Mouse (Mus musculus) forebrain, embryonic 12.5 days (tissue): ENCODE data around the gene Olfr1462. TPM values are rescaled to one million over a fixed set of nuclear protein-coding genes. Genes with fewer than 3 reads are reported as not detected.

ENCODE experiments used
- ATAC-seq: fragments of 200-750 bp; cut with Nextera tagmentation; 2 replicates; pipeline ENCODE4 v1.8.0; 2017; ENCODE audit warnings: moderate TSS enrichment; ENCODE audit not compliant: low FRiP score
- H3K27ac ChIP-seq: fragments of 300-500 bp; sonication (generic); 2 replicates; pipeline ENCODE4 v1.5.1; 2016; ENCODE audit warnings: mild to moderate bottlenecking
- H3K27me3 ChIP-seq: fragments of 300-500 bp; sonication (generic); 2 replicates; pipeline ENCODE4 v1.6.1; 2016; ENCODE audit warnings: mild to moderate bottlenecking
- H3K36me3 ChIP-seq: fragments of 300-500 bp; sonication (generic); replicated peaks from 2 replicates; pipeline ENCODE4 v1.6.1; 2016; ENCODE audit warnings: mild to moderate bottlenecking
- H3K4me1 ChIP-seq: fragments of 300-500 bp; sonication (generic); 2 replicates; pipeline ENCODE4 v1.6.1; 2016
- H3K4me2 ChIP-seq: fragments of 300-500 bp; sonication (generic); 2 replicates; pipeline ENCODE4 v1.6.1; 2016; ENCODE audit warnings: mild to moderate bottlenecking, moderate library complexity
- H3K4me3 ChIP-seq: fragments of 300-500 bp; sonication (generic); replicated peaks from 2 replicates; pipeline ENCODE4 v1.5.1; 2016; ENCODE audit warnings: mild to moderate bottlenecking
- H3K9ac ChIP-seq: fragments of 300-500 bp; sonication (generic); 2 replicates; pipeline ENCODE4 v1.6.1; 2016; ENCODE audit warnings: mild to moderate bottlenecking
- H3K9me3 ChIP-seq: fragments of 300-500 bp; sonication (generic); 2 replicates; pipeline ENCODE4 v1.6.1; 2016
- WGBS: fragments of 180-500 bp; shearing (Covaris S2); methylation state at CpG from one replicate; pipeline ENCODE4 v1.1.7; 2016; 5-methylcytosine and 5-hydroxymethylcytosine counted together
- polyA plus RNA-seq: library from polyadenylated mRNA; unstranded; fragments of >200 nt; fragmentation: Nextera tagmentation; extraction: Ambion mirVana; gene quantifications from 2 replicates; pipeline ENCODE4 v1.2.1, GENCODE M21; 2016

The Olfr1462 gene
- polyA plus RNA-seq: not detected in 2 replicates

GRCm38 (mm10) chr19:13185434-13185833 is at the start of gene Olfr1462:
TSS of gene Olfr1462 (plus strand) at chr19:13185734.
- Histone ChIP-seq H3K9ac (no peak within 1 kb of the TSS), H3K27ac (no peak within 1 kb of the TSS), H3K36me3 (no peaks in the 10 kb centered on the region), H3K9me3 (peaks cover 18% of the 10 kb centered on the region), H3K4me2 (no peak within 1 kb of the TSS), H3K4me1 (no peaks in the 10 kb centered on the region), H3K27me3 (no peaks in the 10 kb centered on the region), H3K4me3 (no peak within 1 kb of the TSS)
- no peak for ATAC-seq
- WGBS: 81% methylated on average over 1 of the region's 1 CpGs

DNA sequence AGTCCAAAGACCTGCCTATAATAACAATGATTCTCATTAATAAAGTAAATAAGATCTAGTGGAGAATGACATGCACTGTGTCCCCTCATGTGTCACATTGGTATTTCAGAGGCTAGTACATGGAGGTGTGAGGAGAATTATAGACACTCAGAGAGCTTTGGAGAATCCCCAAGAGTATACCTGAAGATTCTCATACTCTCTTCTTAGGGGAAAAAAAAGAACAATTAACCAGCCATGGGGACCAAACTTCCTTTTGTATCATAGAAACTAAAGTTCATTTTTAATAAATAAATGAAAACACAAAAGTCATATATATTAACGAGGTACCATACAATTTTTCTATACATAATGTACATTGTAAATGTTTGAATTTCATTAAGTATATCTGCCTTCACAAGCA is 36.1 kb upstream of the Olfr1462 start, which contains the start of gene Olfr1459:
Olfr1459 (minus strand) TSS at position 101 of the 400 bp plus-strand sequence.
- WGBS: 70% methylated on average over 1 of the region's 1 CpGs
- Histone ChIP-seq H3K27me3 (no peaks in the 10 kb centered on the region), H3K27ac (no peak within 1 kb of the TSS), H3K4me3 (no peak within 1 kb of the TSS), H3K4me1 (no peaks in the 10 kb centered on the region), H3K9me3 (peaks cover 22% of the 10 kb centered on the region), H3K36me3 (no peaks in the 10 kb centered on the region), H3K9ac (no peak within 1 kb of the TSS), H3K4me2 (no peak within 1 kb of the TSS)
- no peak for ATAC-seq

GRCm38 (mm10) chr19:13162700-13163099 is 22.8 kb upstream of the Olfr1462 start, which contains the start of gene Olfr1461:
TSS of gene Olfr1461 (plus strand) at chr19:13163000.
- WGBS: 58% methylated on average over 1 of the region's 1 CpGs
- Histone ChIP-seq H3K27ac (no peak within 1 kb of the TSS), H3K9me3 (0 out of 2 replicates have a peak, but pooled peaks cover 5% of the 10 kb centered on the region), H3K4me1 (no peaks in the 10 kb centered on the region), H3K4me2 (no peak within 1 kb of the TSS), H3K27me3 (no peaks in the 10 kb centered on the region), H3K36me3 (no peaks in the 10 kb centered on the region), H3K4me3 (no peak within 1 kb of the TSS), H3K9ac (no peak within 1 kb of the TSS)
- no peak for ATAC-seq

- H3K36me3 ChIP-seq: no peaks in the 10 kb centered on the region
- ATAC-seq: no peak
- no peaks in the 10 kb centered on the region for H3K4me1 ChIP-seq
- no peak overlapping the region for H3K9ac ChIP-seq
- peaks cover 18% of the 10 kb centered on the region; the same call in 1 of the 2 replicates for H3K9me3 ChIP-seq
- no peak overlapping the region for H3K27ac ChIP-seq
- no peak overlapping the region for H3K4me2 ChIP-seq
- H3K27me3 ChIP-seq: no peaks in the 10 kb centered on the region
- WGBS: 85% methylated on average over 11 of the region's 11 CpGs
- no peak overlapping the region for H3K4me3 ChIP-seq
Observed at GRCm38 (mm10) chr19:13221666-13222065, 36.1 kb downstream of the Olfr1462 start.

DNA sequence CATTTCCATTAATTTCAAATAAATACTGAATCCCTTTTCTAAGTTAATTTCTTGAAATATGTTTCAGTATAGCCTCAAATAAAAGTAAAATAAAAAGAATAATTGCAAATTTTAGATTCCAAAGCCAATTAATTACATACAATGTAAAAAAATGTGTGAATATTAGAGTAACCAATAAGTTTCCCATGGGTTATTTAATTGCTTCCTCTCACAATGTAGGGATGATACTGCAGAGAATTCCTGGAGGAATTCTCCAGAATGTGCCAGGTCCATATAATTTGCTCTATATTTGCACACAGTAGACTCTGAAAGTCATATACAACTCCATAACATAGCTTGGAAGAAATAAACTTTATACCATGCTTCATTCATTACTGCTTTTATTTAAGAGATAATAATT is 45.5 kb downstream of the Olfr1462 start, which contains the start of gene Olfr1463:
Olfr1463 (plus strand) TSS at position 301 of the 400 bp plus-strand sequence.
- H3K9ac ChIP-seq: no peak within 1 kb of the TSS
- no peak within 1 kb of the TSS for H3K27ac ChIP-seq
- H3K27me3 ChIP-seq: no peaks in the 10 kb centered on the region
- no peaks in the 10 kb centered on the region for H3K4me1 ChIP-seq
- H3K4me2 ChIP-seq: no peak within 1 kb of the TSS
- no peaks in the 10 kb centered on the region for H3K36me3 ChIP-seq
- no peak for ATAC-seq
- H3K4me3 ChIP-seq: no peak within 1 kb of the TSS
- peaks cover 31% of the 10 kb centered on the region for H3K9me3 ChIP-seq

Other genes with a start within 250 kb of the Olfr1462 start
- not detected in 2 replicates for gene Olfr1450, start 235.5 kb upstream of the Olfr1462 start, polyA plus RNA-seq
- not detected in 2 replicates for gene Olfr1451, start 190.7 kb upstream of the Olfr1462 start, polyA plus RNA-seq
- gene Olfr1453, start 157.4 kb upstream of the Olfr1462 start, polyA plus RNA-seq: not detected in 2 replicates
- not detected in 2 replicates for gene Olfr1454, start 125.1 kb upstream of the Olfr1462 start, polyA plus RNA-seq
- not detected in 2 replicates for gene Olfr1457, start 87.8 kb upstream of the Olfr1462 start, polyA plus RNA-seq
- gene Olfr1458, start 79.0 kb upstream of the Olfr1462 start, polyA plus RNA-seq: not detected in 2 replicates
- gene Olfr1459, start 36.2 kb upstream of the Olfr1462 start, polyA plus RNA-seq: not detected in 2 replicates
- gene Olfr1461, start 22.7 kb upstream of the Olfr1462 start, polyA plus RNA-seq: not detected in 2 replicates
- not detected in 2 replicates for gene Olfr1463, start 45.6 kb downstream of the Olfr1462 start, polyA plus RNA-seq
- not detected in 2 replicates for gene Olfr1465, start 129.8 kb downstream of the Olfr1462 start, polyA plus RNA-seq
- not detected in 2 replicates for gene Olfr1466, start 153.1 kb downstream of the Olfr1462 start, polyA plus RNA-seq
- gene Olfr1467, start 176.5 kb downstream of the Olfr1462 start, polyA plus RNA-seq: not detected in 2 replicates
- gene Olfr1469, start 222.1 kb downstream of the Olfr1462 start, polyA plus RNA-seq: not detected in 2 replicates